Mouse (Mus musculus): ENCODE results near the gene Epb41. TPM values are rescaled to one million over a fixed set of nuclear protein-coding genes. Genes with fewer than 3 reads are reported as not detected.

Epb41 gene
- polyA plus RNA-seq, 2 experiments = 113 to 153 TPM

- WGBS (ENCODE audit: insufficient replicate concordance) = 13% methylated on average over 15 of the region's 15 CpGs
- Histone ChIP-seq H3K27me3 (ENCODE audit: control insufficient read depth, insufficient read depth, low read length) (peaks cover 91% of the 10 kb centered on the region), H3K27ac (no peak overlapping the region), H3K9ac (replicated peaks) (no peak overlapping the region), H3K9me3 (ENCODE audit: control insufficient read depth, low read length) (no peaks in the 10 kb centered on the region), H3K4me1 (replicated peaks; ENCODE audit: control insufficient read depth in 2 of 2, insufficient read depth in 2 of 2, low read length in 1 of 2) (peaks cover 0 to 4% of the 10 kb centered on the region in 2 experiments; a peak in 1 of 4 replicates), H3K4me3 (ENCODE audit: insufficient read depth in 1 of 2, low read depth in 2 of 2, low read length in 2 of 2) (no peak overlapping the region), H3K4me2 (ENCODE audit: low read depth) (no peak overlapping the region), H3K36me3 (replicated peaks; ENCODE audit: control insufficient read depth, insufficient read depth, low read depth) (peaks cover 14% of the 10 kb centered on the region)
- DNase-seq (ENCODE audit: low read depth in 3 of 3, low spot score in 3 of 3) = no peak
- TF ChIP-seq EP300 (IDR thresholded peaks at IDR 0.05; ENCODE audit: low read depth) (no peak), CTCF (IDR thresholded peaks at IDR 0.05; ENCODE audit: low read depth) (no peak)
- ATAC-seq (ENCODE audit: insufficient read depth) = no peak
These were observed 156.2 kb downstream of the Epb41 start for GRCm38 (mm10) chr4:131918711-131919500.

GRCm38 (mm10) chr4:131918026-131918533 lies 157.0 kb downstream of the Epb41 start:
- Histone ChIP-seq H3K4me2 (ENCODE audit: low read depth) (no peak overlapping the region), H3K36me3 (replicated peaks; ENCODE audit: control insufficient read depth, insufficient read depth, low read depth) (peaks cover 8% of the 10 kb centered on the region), H3K9ac (replicated peaks) (no peak overlapping the region), H3K9me3 (ENCODE audit: control insufficient read depth, low read length) (no peaks in the 10 kb centered on the region), H3K27ac (no peak overlapping the region), H3K4me1 (replicated peaks; ENCODE audit: control insufficient read depth in 2 of 2, insufficient read depth in 2 of 2, low read length in 1 of 2) (peaks cover 0 to 4% of the 10 kb centered on the region in 2 experiments; a peak in 1 of 4 replicates), H3K27me3 (ENCODE audit: control insufficient read depth, insufficient read depth, low read length) (peaks cover 97% of the 10 kb centered on the region), H3K4me3 (ENCODE audit: insufficient read depth in 1 of 2, low read depth in 2 of 2, low read length in 2 of 2) (no peak overlapping the region)
- WGBS (ENCODE audit: insufficient replicate concordance) = 72% methylated on average over 7 of the region's 7 CpGs
- TF ChIP-seq CTCF (IDR thresholded peaks at IDR 0.05; ENCODE audit: low read depth) = no peak
- no peak for TF ChIP-seq EP300 (IDR thresholded peaks at IDR 0.05; ENCODE audit: low read depth)
- DNase-seq (ENCODE audit: low read depth in 3 of 3, low spot score in 3 of 3) (no peak), ATAC-seq (ENCODE audit: insufficient read depth) (no peak)

GRCm38 (mm10) chr4:131917010-131917555 lies 158.0 kb downstream of the Epb41 start:
- WGBS (ENCODE audit: insufficient replicate concordance) = 56% methylated on average over 10 of the region's 10 CpGs
- DNase-seq (ENCODE audit: low read depth in 3 of 3, low spot score in 3 of 3) (no peak), ATAC-seq (ENCODE audit: insufficient read depth) (no peak)
- no peak overlapping the region for H3K27ac ChIP-seq
- H3K27me3 ChIP-seq (ENCODE audit: control insufficient read depth, insufficient read depth, low read length) = peaks cover 97% of the 10 kb centered on the region
- TF ChIP-seq EP300 (IDR thresholded peaks at IDR 0.05; ENCODE audit: low read depth) (no peak), CTCF (IDR thresholded peaks at IDR 0.05; ENCODE audit: low read depth) (no peak)
- no peaks in the 10 kb centered on the region for H3K36me3 ChIP-seq (replicated peaks; ENCODE audit: control insufficient read depth, insufficient read depth, low read depth)
- no peak overlapping the region for H3K9ac ChIP-seq (replicated peaks)
- H3K4me2 ChIP-seq (ENCODE audit: low read depth) = no peak overlapping the region
- peaks cover 0 to 4% of the 10 kb centered on the region in 2 experiments; a peak in 1 of 4 replicates for H3K4me1 ChIP-seq (replicated peaks; ENCODE audit: control insufficient read depth in 2 of 2, insufficient read depth in 2 of 2, low read length in 1 of 2)
- no peak overlapping the region for H3K4me3 ChIP-seq (ENCODE audit: insufficient read depth in 1 of 2, low read depth in 2 of 2, low read length in 2 of 2)
- H3K9me3 ChIP-seq (ENCODE audit: control insufficient read depth, low read length) = no peaks in the 10 kb centered on the region

GRCm38 (mm10) chr4:131916425-131916824 lies 158.7 kb downstream of the Epb41 start:
- no peak overlapping the region for H3K9ac ChIP-seq (replicated peaks)
- no peak overlapping the region for H3K27ac ChIP-seq
- peaks cover 97% of the 10 kb centered on the region for H3K27me3 ChIP-seq (ENCODE audit: control insufficient read depth, insufficient read depth, low read length)
- H3K4me3 ChIP-seq (ENCODE audit: insufficient read depth in 1 of 2, low read depth in 2 of 2, low read length in 2 of 2) = no peak overlapping the region
- H3K36me3 ChIP-seq (replicated peaks; ENCODE audit: control insufficient read depth, insufficient read depth, low read depth) = no peaks in the 10 kb centered on the region
- H3K4me1 ChIP-seq (replicated peaks; ENCODE audit: control insufficient read depth in 2 of 2, insufficient read depth in 2 of 2, low read length in 1 of 2) = peaks cover 0 to 4% of the 10 kb centered on the region in 2 experiments; a peak in 1 of 4 replicates
- TF ChIP-seq CTCF (IDR thresholded peaks at IDR 0.05; ENCODE audit: low read depth) (peak; percentile 98), EP300 (IDR thresholded peaks at IDR 0.05; ENCODE audit: low read depth) (no peak)
- H3K9me3 ChIP-seq (ENCODE audit: control insufficient read depth, low read length) = no peaks in the 10 kb centered on the region
- 3% methylated on average over 15 of the region's 15 CpGs for WGBS (ENCODE audit: insufficient replicate concordance)
- ATAC-seq (ENCODE audit: insufficient read depth) (peak; percentile 40), DNase-seq (ENCODE audit: low read depth in 3 of 3, low spot score in 3 of 3) (peak; percentile 38 to 53 (median 41))
- no peak overlapping the region for H3K4me2 ChIP-seq (ENCODE audit: low read depth)

GRCm38 (mm10) chr4:131915821-131916328 lies 159.2 kb downstream of the Epb41 start:
- H3K36me3 ChIP-seq (replicated peaks; ENCODE audit: control insufficient read depth, insufficient read depth, low read depth) = no peaks in the 10 kb centered on the region
- H3K4me2 ChIP-seq (ENCODE audit: low read depth) = no peak overlapping the region
- DNase-seq (ENCODE audit: low read depth in 3 of 3, low spot score in 3 of 3) (no peak), ATAC-seq (ENCODE audit: insufficient read depth) (no peak)
- no peak overlapping the region for H3K27ac ChIP-seq
- no peaks in the 10 kb centered on the region for H3K9me3 ChIP-seq (ENCODE audit: control insufficient read depth, low read length)
- H3K4me1 ChIP-seq (replicated peaks; ENCODE audit: control insufficient read depth in 2 of 2, insufficient read depth in 2 of 2, low read length in 1 of 2) = peaks cover 0 to 4% of the 10 kb centered on the region in 2 experiments; a peak in 1 of 4 replicates
- H3K27me3 ChIP-seq (ENCODE audit: control insufficient read depth, insufficient read depth, low read length) = peaks cover 95% of the 10 kb centered on the region
- 29% methylated on average over 13 of the region's 13 CpGs for WGBS (ENCODE audit: insufficient replicate concordance)
- no peak overlapping the region for H3K4me3 ChIP-seq (ENCODE audit: insufficient read depth in 1 of 2, low read depth in 2 of 2, low read length in 2 of 2)
- TF ChIP-seq EP300 (IDR thresholded peaks at IDR 0.05; ENCODE audit: low read depth) = no peak
- TF ChIP-seq CTCF (IDR thresholded peaks at IDR 0.05; ENCODE audit: low read depth) = no peak
- no peak overlapping the region for H3K9ac ChIP-seq (replicated peaks)
